Mouse (Mus musculus): ENCODE results near the gene Wdr20.

Wdr20 gene

DNA sequence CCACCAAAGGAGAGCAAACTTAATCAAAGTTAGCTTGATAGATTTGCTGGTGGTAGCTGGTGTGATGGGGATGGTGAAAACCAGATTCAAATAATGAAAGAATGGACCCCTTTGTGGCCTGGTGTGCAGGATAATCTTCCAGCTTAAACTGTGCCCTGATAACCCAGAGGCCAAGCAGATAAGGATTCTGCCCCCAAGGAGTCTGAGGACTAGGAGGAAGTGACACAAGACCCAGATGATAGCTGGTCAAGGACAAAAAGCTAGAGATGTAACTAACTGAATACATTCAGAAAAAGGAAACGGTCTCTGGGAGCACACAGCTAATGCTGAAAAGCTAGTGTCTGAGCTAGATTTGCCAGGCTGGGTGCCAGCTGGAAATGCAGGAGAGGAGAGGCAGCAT is 114.2 kb downstream of the Wdr20 start:
- TF ChIP-seq POU5F1 (IDR thresholded peaks at IDR 0.05; ENCODE audit: borderline replicate concordance, low read length) (no peak), CTCF (conservative IDR thresholded peaks at IDR 0.05; ENCODE audit: low read length) (no peak), NANOG (IDR thresholded peaks at IDR 0.05; ENCODE audit: borderline replicate concordance, low read length) (no peak)
- peaks cover 70% of the 10 kb centered on the region for H3K4me1 ChIP-seq (replicated peaks; ENCODE audit: low read depth, low read length)
- H3K27me3 ChIP-seq (ENCODE audit: insufficient read depth, low read length) = no peaks in the 10 kb centered on the region
- H3K36me3 ChIP-seq (ENCODE audit: insufficient read depth, low read length) = peaks cover 30% of the 10 kb centered on the region
- peak overlapping the region; percentile 88; the same call in 1 of the 2 replicates for H3K4me3 ChIP-seq (replicated peaks; ENCODE audit: low read length)
- no peaks in the 10 kb centered on the region for H3K9me3 ChIP-seq (ENCODE audit: low read length)
